Mouse (Mus musculus): ENCODE results near the gene Eef2k.

DNA sequence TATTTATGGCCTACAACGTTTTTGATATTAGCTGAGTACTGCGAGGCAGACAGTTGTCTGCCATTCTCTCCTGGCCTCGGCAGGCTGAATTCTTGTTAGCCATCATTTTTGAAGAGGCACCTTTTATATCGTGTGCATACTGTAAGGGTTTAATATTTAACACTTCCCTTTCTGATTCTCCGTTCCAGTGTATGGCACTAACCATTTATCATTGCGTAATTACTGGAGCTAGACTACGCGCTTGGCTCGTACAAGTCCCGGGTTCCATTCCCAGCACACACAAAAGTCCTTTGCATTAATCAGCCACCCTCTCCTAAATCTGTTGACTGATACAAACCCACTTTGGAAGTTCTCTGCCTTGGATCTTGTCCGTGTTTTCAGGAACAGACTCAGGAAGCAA is 17.2 kb downstream of the Eef2k start:
- TF ChIP-seq POLR2A (IDR thresholded peaks at IDR 0.05; ENCODE audit: extremely low read depth, insufficient read depth, low read length) (no peak), CTCF (IDR thresholded peaks at IDR 0.05; ENCODE audit: extremely low read depth, insufficient read depth, low read length) (no peak)

All from cortical plate, adult 2 months (tissue).